Mouse (Mus musculus) intestine, postnatal 0 days (tissue): ENCODE measurements around the gene Tex35. TPM values are rescaled to one million over a fixed set of nuclear protein-coding genes. Genes with fewer than 3 reads are reported as not detected.
A peak's percentile ranks its signal among the peaks of the same experiment; 100 is the strongest.

Experiments
- ATAC-seq: fragments of 200-750 bp; cut with Nextera tagmentation; 2 replicates; pipeline ENCODE4 v1.8.0; 2017; ENCODE audit warnings: mild to moderate bottlenecking, moderate TSS enrichment, moderate library complexity
- H3K27ac ChIP-seq: fragments of 300-500 bp; sonication (generic); 2 replicates; pipeline ENCODE4 v1.5.1; 2014; ENCODE audit warnings: mild to moderate bottlenecking, low read depth, low read length, moderate library complexity
- H3K27me3 ChIP-seq: fragments of 300-500 bp; sonication (generic); replicated peaks from 2 replicates; pipeline ENCODE4 v1.6.1; 2014; ENCODE audit warnings: low read length, mixed read lengths; ENCODE audit not compliant: control insufficient read depth, insufficient read depth
- H3K36me3 ChIP-seq: fragments of 300-500 bp; sonication (generic); 2 replicates; pipeline ENCODE4 v1.6.1; 2014; ENCODE audit warnings: mild to moderate bottlenecking, moderate library complexity; ENCODE audit not compliant: control insufficient read depth, insufficient read depth
- H3K4me1 ChIP-seq: fragments of 300-500 bp; sonication (generic); replicated peaks from 2 replicates; pipeline ENCODE4 v1.6.1; 2014; ENCODE audit warnings: antibody characterized with exemption, low read length, mixed read lengths; ENCODE audit not compliant: control insufficient read depth, insufficient read depth
- H3K4me2 ChIP-seq: fragments of 300-500 bp; sonication (generic); replicated peaks from 2 replicates; pipeline ENCODE4 v1.6.1; 2014; ENCODE audit warnings: low read depth, mild to moderate bottlenecking, moderate library complexity
- H3K4me3 ChIP-seq: fragments of 300-500 bp; sonication (generic); 2 replicates; pipeline ENCODE4 v1.5.1; 2014; ENCODE audit warnings: low read depth, low read length
- H3K9ac ChIP-seq: fragments of 300-500 bp; sonication (generic); 2 replicates; pipeline ENCODE4 v1.6.1; 2014; ENCODE audit warnings: mild to moderate bottlenecking, low read depth, low read length
- H3K9me3 ChIP-seq: fragments of 300-500 bp; sonication (generic); 2 replicates; pipeline ENCODE4 v1.6.1; 2016; ENCODE audit warnings: mixed run types; ENCODE audit not compliant: control insufficient read depth
- CTCF ChIP-seq: sonication (generic); IDR thresholded peaks from 2 replicates; pipeline ENCODE4 v1.5.1; 2016; ENCODE audit warnings: low read depth, mild to moderate bottlenecking, control low read depth, antibody characterized with exemption, moderate library complexity
- WGBS: fragments of 180-500 bp; shearing (Covaris S2); extraction: QIAGEN DNeasy Blood & Tissue Kit; methylation state at CpG from one replicate; pipeline ENCODE4 v1.1.7; 2014; 5-methylcytosine and 5-hydroxymethylcytosine counted together
- polyA plus RNA-seq: library from polyadenylated mRNA; unstranded; fragments of >200 nt; fragmentation: Nextera tagmentation; extraction: Ambion mirVana; gene quantifications from 2 replicates; pipeline ENCODE4 v1.2.1, GENCODE M21; 2015

The Tex35 gene
- polyA plus RNA-seq, 1 experiment from 2014 or later = not detected

DNA sequence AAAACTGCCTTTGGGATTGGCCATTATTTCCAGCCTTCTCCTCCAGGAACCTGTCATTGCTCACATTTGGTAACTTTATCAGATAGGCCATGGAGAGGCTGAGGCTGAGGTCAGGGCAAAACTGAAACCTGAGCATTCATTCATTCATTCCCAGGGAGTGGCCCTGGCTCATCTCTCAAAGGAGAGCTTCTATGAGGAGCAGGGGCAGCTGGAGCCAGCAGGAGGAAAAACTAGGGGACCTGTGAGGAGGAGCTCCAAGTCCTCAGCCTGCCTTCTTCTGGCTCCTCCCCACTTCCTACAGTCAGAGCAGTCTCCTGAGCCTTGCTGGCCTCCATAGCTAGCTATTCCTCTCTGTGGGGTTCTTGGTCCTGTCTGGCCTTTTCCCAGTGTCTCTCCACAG is 40.2 kb downstream of the Tex35 start:
- H3K4me2 ChIP-seq = no peak overlapping the region
- TF ChIP-seq CTCF = no peak
- ATAC-seq = no peak

DNA sequence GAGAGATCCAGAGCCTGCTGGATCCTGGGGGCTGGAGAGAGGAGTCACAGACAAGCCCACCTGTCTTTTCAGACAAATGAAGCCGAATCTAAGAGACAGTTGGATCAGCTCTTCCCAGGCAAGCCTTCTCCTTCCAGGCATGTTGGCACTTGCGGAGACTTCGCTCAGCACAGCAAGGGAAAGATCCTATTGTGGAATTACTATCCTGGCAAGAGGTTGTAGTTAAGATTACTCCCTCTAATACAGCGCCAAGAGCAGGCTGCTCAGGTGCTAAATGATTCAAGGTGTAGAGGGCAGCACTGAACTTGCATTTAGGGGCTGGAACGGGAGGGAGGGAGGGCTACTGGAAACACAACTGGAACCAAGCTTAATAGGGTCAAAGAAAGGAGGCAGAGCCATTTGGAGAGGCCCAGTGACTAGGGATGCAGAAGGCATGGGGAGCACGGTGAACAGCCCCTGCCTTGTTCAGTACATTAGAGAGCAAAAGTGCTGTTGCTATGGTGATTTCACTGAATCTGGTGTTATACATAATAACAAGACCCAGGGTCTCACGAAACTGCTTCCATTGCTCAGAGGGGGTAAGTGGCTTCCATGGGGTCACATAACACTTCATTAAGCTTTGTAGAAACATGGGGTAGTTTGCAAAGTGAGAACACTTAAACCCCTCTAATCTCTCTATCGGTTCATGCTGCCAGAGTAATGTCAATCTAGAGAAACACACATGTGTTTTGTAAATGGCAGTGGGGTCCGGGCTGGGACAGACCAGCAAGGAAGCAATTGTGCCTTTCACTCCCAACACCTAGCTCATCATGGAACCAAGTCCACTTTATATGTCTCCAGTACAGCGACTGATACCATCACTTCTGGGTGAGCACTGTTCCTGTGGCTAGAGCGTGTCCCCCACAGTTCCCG is 42.4 kb downstream of the Tex35 start:
- H3K36me3 ChIP-seq = no peaks in the 10 kb centered on the region
- no peak overlapping the region for H3K4me2 ChIP-seq
- ATAC-seq = no peak
- no peak for TF ChIP-seq CTCF
- no peak overlapping the region for H3K4me3 ChIP-seq
- 86% methylated on average over 12 of the region's 12 CpGs for WGBS
- H3K4me1 ChIP-seq = no peaks in the 10 kb centered on the region
- H3K27ac ChIP-seq = no peak overlapping the region
- H3K9me3 ChIP-seq = no peaks in the 10 kb centered on the region
- no peaks in the 10 kb centered on the region for H3K27me3 ChIP-seq
- H3K9ac ChIP-seq = no peak overlapping the region

More for the DNA sequence above, 40.2 kb downstream of the Tex35 start:
- H3K9me3 ChIP-seq = no peaks in the 10 kb centered on the region
- H3K36me3 ChIP-seq = no peaks in the 10 kb centered on the region
- H3K27ac ChIP-seq = no peak overlapping the region
- no peak overlapping the region for H3K9ac ChIP-seq
- no peaks in the 10 kb centered on the region for H3K27me3 ChIP-seq
- no peaks in the 10 kb centered on the region for H3K4me1 ChIP-seq
- no peak overlapping the region for H3K4me3 ChIP-seq

DNA sequence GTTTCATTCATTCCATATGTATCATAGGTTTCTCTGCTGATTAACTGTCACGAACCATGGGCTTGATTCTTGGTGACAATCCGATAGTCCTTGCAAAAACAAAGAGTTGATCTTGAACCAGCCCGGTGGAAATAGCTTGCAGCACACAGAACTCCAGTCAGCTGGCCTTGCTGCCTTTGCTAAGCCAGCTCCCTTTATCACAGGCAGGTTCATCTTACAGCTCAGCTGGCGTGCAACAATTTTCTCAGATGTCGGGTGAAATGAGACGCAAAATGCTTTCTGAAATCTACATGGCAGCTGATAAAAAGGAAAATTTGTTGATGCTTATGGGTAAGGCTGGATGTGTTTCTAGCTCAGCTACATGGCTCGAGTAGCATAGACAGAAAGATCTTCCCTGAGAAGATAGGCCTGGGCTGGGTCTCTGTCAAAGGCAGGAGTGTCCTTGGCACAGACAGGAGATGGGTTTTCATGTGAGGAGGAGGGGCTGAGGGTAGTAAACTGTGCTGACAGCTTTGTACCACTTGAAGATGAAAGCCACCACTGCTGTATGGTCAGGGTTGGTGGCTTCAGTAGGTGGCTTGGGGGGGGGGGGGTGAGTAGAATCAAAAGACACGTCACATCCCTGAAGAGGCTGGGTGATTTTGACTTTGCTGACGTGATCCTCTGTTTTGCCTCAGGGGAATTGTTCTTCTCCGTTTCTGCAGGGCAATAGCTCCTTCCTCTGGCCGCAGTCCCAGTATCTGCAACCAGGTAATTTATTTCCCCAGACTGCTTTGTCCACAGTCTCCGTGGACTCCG is 45.0 kb downstream of the Tex35 start:
- TF ChIP-seq CTCF = peak; percentile 18; the same call in 1 of the 2 replicates
- H3K9ac ChIP-seq = no peak overlapping the region
- no peak overlapping the region for H3K27ac ChIP-seq
- ATAC-seq = no peak
- no peak overlapping the region for H3K4me2 ChIP-seq
- no peaks in the 10 kb centered on the region for H3K27me3 ChIP-seq
- H3K36me3 ChIP-seq = no peaks in the 10 kb centered on the region
- 69% methylated on average over 13 of the region's 13 CpGs for WGBS
- no peaks in the 10 kb centered on the region for H3K4me1 ChIP-seq
- H3K4me3 ChIP-seq = no peak overlapping the region
- no peaks in the 10 kb centered on the region for H3K9me3 ChIP-seq

GRCm38 (mm10) chr1:157062445-157062825 is 46.0 kb downstream of the Tex35 start:
- Histone ChIP-seq H3K4me3 (no peak overlapping the region), H3K4me2 (no peak overlapping the region), H3K27ac (no peak overlapping the region), H3K9me3 (no peaks in the 10 kb centered on the region), H3K4me1 (no peaks in the 10 kb centered on the region), H3K36me3 (no peaks in the 10 kb centered on the region), H3K27me3 (no peaks in the 10 kb centered on the region), H3K9ac (no peak overlapping the region)
- WGBS = 63% methylated on average over 5 of the region's 5 CpGs
- ATAC-seq = no peak
- no peak for TF ChIP-seq CTCF

- Histone ChIP-seq H3K4me1 (no peaks in the 10 kb centered on the region), H3K27ac (no peak overlapping the region), H3K4me2 (no peak overlapping the region), H3K4me3 (no peak overlapping the region), H3K27me3 (no peaks in the 10 kb centered on the region), H3K9ac (no peak overlapping the region), H3K9me3 (no peaks in the 10 kb centered on the region), H3K36me3 (no peaks in the 10 kb centered on the region)
- no peak for ATAC-seq
- WGBS = 69% methylated on average over 10 of the region's 10 CpGs
- no peak for TF ChIP-seq CTCF
Measured at GRCm38 (mm10) chr1:157061800-157062444, 46.6 kb downstream of the Tex35 start.

GRCm38 (mm10) chr1:157061170-157061569 is 47.3 kb downstream of the Tex35 start:
- Histone ChIP-seq H3K36me3 (no peaks in the 10 kb centered on the region), H3K27ac (no peak overlapping the region), H3K4me3 (no peak overlapping the region), H3K4me1 (no peaks in the 10 kb centered on the region), H3K9ac (no peak overlapping the region), H3K9me3 (no peaks in the 10 kb centered on the region), H3K4me2 (no peak overlapping the region), H3K27me3 (no peaks in the 10 kb centered on the region)
- TF ChIP-seq CTCF = no peak
- WGBS = 67% methylated on average over 3 of the region's 3 CpGs
- ATAC-seq = no peak
